Mouse (Mus musculus) kidney, postnatal 10 days (tissue): Measurements from ENCODE around the gene Gna14.

ENCODE experiments used
- DNase-seq: peaks from one replicate; pipeline ENCODE4 v3.0.0; 2021; ENCODE audit warnings: mixed read lengths

Gna14 gene

DNA sequence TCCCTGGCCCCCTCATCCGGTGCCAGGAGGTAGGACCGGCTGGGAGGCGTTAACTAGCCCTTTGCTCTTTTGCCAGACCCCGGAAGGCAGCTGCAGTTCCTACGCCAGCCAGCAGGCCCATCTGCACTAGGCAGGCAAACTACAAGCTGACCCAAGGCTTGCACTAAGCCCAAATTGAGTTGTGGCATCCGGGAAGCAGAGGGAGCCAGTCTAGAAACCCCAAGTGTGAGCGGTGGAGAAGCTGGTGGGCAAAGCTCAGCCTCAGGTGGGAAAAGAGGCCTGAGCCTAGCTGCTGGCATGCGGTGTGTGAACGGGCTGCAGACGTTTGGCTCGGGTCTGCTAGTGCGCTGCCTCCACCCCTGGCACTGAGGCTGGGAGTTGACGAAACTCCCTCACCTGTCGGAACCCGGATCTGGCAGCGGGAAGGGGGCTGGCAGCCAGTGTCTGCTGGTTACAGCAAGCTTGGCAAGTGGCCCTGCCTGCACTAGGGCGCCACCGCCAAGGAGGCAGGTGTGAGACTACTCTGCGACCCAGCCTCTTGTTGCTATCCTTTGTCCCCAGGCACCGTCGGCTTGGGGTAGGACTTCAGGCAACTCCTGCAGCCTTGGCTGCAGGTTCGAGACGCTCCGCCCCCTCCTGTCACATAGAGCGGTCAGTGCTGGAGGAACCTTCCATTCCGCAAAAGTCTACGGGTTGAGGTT lies at the start of gene Gna14:
Gene Gna14, plus strand, starts transcription at position 232 of the 701 bp plus-strand sequence.
- peak; percentile 88 for DNase-seq

DNA sequence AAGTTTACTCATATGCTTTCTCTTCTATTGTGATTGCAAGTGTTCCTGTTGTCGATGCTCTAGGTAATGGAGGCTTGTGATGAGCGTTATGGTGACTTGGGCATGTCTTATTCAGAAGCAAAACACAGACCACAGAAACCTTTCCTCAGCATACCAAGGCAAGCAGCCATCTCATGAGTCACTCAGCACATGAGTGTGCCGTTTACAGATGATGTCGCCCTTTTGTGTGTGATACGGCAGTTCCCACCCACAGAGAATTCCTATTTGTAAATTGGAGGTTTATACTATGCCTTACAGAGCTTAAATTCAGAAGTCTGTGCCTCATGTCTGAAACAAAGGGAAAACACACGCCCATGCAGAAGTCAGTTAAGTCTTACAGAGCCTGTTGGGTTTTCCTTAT lies 49.0 kb upstream of the Gna14 start:
- no peak for DNase-seq

DNA sequence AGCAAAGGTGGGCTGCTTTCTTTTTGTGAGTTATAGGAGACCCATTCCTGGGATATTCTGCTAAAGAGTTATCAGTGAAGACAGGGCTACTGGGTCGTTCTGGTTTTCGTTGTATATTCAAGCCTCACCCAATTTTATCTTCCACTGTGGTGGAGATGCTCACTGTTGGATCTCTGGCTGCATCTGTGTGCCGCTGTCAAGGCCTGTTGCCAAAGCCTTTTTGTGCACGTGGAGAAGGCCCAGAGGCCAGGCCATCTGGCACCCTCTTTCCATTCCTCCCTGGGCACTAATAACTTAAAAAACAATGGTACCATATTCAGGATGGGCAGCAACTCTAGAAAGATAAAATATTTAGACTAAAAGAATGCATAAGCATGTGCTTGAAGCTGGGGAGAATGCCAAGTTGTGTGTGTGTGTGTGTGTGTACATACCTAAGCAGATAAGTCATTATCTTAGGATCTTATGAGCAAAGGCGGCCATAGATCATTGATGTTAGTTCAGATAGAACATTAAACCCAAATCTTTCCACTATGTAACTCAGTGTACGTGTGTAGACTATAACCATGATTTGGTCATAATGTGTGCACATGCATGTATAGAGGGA lies 45.3 kb upstream of the Gna14 start:
- DNase-seq = no peak

DNA sequence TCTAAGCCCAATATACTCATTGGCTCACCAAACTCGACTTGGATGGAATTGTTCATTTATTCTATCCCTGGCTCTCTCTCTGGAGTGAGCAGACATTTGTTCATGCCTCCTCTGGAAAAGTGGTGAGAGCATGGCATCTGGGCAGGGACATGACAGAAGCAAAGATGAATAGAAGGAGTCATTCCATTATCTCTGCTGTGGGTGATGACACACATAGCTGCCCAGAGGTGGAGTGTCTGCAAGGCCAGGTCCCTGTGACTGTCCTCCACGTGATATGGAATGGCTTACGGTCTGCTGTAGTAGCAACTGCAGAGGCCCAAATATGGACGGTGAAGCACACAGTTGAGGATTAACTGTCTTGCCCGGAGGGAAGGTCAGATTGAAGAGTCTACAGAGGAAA lies 41.2 kb upstream of the Gna14 start:
- DNase-seq = no peak

DNA sequence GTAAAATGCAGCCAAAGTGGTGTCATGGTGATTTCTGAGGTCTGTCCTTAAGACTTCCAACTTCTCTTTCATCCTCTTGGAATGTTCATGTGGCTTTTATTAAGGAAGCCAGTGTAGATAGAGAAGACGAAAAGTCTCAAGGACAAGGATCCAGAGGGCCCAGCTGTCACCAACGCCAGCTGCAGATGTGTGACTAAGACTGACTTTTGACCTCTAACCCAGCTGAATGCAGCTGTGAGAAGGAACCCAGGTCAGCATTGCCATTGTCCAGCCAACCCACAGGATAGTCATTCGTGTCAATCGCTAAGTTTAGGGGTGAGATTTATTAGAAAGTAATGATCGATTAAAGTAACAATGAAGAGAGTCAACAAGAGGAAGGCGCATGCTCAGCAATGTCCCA lies 32.5 kb upstream of the Gna14 start:
- DNase-seq = peak; percentile 68

DNA sequence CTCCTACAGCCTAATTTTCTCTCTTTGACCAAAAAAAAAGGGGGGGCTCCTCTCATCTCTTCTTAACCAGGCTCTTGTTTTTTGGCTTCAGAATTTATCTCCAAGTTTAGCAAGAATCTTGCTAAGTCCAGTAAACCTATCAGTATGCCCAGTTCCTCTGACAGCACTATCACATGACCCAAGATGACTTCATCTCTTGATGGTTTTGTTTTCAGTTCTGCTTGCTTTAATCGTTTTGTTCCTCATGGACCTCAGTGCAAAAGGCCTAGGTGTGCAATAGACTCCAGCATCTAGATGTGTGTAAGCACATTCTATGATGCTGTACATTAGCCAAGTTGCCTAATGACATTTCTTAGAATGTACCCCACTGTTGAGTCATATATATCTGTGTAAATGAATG lies 27.8 kb upstream of the Gna14 start:
- DNase-seq = no peak

DNA sequence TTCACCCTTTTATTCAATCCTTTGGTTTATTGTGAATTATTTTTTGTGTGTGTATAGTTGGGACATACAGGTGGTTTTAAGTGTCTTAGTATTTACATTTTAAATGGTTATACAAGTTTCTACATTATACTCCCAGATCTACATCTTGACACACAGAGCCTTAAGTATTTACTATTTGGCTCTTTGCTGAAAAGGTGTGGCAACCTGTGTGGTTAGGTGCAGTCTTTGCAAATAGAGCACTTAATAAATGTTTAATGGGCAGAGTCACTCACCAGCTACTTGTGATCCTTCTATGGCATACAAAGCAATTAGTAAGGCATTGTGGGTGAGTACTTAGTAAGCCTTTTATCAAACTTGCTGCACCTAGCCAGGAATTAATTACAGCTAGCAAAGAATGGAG lies 24.3 kb upstream of the Gna14 start:
- no peak for DNase-seq

DNA sequence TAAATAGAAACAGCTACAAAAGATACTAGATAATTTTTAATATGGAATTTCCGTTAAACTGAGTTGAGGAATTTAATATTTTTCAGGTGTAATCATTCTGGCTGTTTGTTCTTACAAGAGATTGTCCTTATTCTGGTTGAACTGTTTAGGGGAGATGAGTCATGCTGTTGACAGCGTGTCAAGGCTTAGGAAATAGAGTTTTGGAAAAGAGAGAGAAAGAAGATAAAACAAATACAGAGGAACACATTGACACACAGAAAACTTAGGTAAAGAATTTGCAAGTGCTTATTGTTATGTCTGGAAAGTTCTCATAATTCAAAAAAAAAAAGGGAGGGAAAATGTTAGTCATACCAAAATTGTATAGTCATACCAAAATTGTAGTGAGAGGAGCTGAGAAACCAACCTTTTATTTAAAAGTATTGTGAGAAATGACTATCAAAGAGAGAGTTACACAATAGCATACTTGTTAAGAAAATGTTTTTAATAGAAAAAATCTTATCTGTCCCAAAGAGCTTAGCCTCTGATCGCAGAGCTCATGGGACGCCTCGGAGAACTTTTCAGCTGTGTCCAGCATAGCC lies 17.4 kb upstream of the Gna14 start:
- DNase-seq = no peak

DNA sequence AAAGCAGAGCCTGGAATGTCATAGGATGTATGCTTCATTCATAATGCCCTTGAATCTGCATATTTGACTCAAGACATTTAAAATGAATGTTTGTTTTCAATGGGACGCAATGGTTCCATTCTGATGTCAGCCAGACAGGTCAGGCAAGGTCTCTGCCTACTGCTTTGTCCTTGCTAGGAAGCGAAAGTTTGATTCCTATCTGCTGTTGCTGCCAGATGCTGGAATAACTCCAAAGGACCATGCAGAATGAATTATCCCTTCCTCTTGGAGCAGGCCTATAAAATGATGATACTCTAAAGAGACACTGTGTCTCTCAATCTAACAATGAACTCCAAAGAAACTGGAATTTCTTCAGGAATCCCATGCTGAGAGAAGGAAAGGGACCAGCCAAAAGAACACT lies 10.0 kb upstream of the Gna14 start:
- peak; percentile 33 for DNase-seq

DNA sequence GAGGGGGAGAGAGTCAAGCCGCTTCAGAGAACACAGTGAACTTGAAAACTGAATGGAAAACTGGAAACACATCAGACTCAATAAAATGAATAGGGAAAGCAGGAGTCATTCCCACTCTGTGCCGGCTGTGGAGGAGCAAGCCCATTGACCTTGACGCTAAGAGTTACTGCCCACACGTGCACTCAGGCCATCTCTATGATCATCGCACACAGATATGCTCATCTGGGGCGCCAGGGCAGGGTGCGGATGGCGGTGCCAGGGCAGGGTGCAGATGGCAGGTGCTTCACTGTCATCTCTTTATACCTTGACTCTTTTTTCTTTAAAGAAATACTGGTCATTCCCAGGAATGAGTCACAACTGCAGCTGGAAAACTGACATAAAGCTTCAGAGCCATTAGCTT lies 4.2 kb upstream of the Gna14 start:
- no peak for DNase-seq

DNA sequence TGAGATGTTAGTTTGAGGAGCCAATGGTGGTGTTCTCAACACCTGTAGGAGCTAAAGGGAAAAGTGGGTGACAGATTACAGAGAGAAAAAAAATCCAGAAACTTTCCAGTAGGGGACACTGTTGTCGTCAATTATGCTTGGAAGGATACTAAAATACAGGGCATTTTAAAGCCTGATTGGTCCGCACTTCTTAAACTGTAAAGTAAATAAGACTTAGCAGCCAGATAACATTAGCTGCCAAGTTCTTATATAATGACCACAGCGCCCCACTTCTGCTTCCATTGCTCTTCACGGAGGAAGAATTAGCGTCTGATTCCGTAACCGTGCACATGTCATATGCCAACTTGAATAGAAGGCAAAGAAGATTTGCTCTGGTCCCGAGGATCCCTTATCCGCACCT lies 683 bp upstream of the Gna14 start:
- peak; percentile 20 for DNase-seq

DNA sequence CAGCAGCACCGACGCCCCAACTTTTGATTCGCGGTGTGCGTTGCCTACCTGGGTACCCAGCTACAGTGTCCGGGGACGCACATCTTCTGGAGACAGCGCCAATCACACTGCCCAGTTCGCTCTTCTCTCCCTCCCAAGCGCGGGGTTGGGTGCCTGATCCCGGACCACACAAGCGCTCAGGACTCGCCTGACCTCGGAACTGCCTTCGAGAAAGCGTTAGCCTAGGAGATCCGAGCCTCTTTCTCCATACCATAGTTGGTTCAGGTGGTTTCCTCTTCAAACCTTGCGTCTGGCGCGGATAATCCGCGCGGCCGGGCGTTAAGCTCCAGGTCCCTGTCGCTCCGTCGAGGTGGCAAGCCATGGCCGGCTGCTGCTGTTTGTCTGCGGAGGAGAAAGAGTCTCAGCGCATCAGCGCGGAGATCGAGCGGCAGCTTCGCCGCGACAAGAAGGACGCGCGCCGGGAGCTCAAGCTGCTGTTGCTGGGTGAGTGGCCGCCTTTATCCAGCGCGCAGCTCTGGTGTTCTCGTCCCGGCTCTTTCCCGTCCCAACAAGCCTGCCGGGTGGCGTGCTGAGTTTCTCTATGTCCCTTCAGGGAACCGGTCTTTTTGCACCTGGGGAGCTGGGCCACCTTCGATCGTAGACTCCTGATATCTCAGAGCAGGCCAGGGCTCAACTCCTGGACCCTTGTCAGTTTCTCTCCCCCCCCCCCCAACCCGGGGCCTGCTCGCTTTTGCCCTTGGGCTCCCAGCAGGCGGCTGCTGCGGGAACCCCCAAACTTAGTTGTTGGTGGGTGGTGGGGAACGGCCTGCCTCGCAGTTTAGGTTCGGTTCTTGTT lies 990 bp downstream of the Gna14 start:
- DNase-seq = peak; percentile 62

DNA sequence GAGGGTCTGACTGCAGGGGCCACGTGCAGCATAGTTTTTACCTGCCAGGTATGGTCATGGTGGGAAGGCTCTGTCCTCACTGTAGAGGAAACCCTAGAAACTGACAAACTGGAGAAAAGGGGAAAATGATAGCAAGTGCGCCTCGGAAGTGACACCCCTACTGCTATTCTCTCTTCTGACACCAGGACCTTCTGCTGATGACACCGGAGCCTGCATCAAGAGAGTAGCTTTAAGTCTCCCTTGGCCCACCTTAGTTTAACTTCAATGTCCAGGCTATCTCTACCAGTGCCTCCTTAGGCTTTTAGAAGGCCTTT lies 1.6 kb downstream of the Gna14 start:
- no peak for DNase-seq

DNA sequence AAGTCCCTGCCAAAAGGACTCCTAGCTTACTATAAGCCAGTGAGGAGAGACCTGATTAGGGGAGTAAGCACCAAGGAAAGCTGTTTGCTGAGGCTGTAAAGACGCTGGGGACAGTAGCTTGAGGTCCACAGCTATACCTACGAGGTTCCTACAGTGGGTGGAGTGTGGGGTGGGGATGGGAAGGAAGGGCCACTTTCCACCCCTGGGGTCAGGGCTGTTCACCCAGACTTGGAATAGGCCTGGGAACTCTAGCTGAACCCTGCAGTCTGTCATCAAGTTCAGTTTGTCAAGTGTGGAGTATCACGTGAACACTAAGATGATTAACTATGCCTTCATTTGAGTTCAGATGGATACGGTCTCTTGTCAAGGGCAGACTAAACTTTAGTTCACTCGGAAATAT lies 2.3 kb downstream of the Gna14 start:
- DNase-seq = peak; percentile 19

DNA sequence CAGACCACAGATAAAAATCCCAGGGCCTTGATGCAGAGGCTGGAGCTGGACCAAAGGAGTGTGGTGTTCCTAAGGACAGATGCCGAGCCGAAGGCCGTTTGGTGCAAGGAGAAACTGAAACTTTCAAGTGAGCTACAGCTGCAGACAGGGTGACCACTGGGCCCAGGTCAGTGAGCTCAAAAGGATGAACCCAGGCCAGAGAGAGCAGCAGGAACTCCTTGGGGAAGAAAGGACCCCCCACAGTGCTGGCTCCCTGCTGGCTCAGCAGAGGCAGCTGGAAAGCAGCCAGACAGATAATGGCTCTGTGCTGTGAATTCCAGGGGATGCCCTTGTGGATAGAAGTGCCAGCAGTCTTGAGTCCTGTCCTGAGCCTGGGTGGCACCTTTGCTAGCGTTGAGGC lies 3.7 kb downstream of the Gna14 start:
- peak; percentile 77 for DNase-seq

DNA sequence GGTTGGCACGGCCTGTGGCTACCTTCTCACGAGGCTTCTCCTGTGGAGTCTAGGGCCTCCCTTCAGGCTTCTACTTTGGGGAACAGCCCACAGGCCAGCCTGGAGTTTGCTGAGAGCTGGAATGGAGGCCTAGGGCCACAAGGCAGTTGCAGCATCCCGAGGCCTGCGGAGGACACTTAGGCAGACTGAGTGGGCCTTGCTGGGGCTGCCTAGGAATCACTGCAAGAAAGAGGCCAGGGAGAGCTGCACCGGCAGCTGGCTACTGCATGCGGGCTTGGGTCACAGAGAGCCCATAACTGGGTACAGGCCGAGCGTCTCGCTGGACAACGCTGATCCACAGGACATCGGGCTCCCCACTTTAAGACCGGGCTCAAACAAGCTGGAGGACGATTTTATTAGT lies 4.3 kb downstream of the Gna14 start:
- DNase-seq = peak; percentile 58

DNA sequence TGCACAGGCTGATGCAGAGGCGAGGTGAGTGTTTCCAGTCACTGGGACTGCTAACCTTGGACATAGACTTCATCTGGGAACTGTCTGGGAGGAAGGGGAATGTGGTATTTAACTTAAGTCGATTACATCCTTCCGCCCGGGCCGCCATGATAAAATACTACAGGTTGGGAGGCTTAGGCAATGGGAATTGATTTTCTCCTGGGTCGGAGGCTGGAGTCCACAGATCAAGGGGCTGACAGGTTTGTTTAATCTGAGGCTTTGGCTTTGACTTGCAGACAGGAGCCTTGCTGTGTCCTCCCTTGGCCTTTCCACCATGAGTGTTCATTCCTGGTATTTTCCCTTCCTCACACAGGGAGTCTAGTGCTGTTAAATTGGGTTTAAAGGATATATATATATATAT lies 5.8 kb downstream of the Gna14 start:
- DNase-seq = no peak

DNA sequence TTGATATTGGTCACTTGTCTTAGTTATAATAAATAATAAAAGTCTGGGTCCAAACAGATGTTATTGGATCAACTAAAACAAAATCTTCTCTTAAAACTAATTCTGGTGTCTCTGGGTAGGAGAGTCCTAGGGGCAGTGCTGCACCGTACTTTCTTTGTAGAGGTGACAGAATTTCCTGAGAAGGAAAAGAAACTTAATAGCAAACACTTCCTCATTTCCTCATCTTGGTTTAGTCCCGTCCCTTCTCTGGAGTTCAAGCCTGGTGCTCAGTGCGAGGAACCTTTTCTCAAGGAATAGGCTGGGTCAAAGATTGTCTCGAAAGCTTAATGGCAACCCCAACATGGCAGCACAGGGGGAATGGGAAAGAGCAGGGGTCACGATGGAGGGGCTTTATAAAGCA lies 7.8 kb downstream of the Gna14 start:
- DNase-seq = no peak

DNA sequence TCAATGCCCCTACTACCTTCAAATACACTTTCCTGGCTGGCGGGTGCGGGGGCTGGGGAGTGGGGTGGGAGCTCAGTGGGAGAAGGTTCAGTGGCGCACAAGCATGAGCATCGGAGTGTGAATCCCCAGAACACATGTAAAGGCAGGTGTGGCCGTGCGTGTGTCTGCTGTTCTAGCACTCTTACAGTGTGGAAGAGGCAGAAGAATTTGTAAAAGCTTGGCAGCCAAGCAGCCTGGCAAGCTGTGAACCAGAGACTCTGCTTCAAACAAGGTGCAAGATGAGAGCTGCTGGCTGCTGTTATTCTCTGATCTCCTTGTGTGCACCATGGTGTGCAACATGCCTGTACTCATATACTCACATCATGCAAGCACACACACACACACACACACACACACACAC lies 11.1 kb downstream of the Gna14 start:
- DNase-seq = no peak

DNA sequence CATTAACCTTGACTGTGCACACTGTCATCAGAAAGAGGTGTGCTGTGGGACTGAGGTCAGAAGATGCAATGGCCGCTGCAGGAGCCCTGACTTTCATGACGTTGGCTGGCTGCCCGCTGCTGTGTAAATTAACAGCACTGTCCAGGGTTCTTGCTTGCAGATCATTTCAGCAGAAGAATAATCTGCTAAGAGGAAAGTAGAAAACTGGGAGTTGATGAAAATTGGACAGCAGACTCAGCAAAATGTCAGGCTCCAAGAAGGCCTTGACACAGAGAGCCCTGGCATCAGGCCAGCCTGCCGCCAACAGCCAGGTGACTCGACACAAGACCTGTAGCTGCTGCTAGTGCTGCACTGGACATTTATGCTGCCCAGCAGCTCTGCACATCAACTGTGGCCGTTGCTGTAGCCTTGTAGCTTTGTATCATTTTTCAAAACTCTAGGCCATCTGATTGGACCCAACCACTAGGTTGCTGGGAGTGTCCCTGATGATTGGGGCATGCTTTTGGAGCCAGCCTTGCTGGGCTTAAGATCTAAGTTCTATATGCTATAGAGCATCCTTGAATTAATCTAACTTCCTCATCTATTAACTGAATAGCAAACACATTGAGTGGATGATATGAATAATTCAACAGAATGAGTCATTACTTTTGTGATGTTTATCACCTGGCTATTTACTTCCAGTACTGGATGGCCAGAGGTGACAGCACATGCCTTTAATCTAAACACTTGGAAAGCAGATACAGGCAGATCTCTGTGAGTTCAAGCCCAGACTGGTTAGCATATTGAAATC lies 12.5 kb downstream of the Gna14 start:
- DNase-seq = peak; percentile 74

DNA sequence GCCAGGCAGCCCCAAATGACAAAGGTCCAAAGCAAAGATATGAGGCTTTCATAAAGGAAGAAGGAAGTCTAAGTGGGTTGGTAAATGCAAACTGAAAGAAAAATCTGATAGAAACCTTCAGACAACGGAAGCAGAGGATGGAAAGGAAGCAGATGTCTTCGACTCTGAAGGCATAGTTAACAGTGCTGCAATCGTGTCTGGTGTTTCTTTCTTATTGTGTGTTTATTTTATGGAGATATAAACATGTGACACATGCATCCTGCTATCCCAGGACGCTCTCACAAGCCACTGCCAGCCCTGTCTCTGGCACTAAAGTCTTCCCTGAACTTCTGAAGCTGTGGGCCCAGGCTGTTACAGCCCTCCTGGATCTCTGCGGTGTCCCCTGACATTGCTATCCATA lies 13.2 kb downstream of the Gna14 start:
- DNase-seq = no peak

DNA sequence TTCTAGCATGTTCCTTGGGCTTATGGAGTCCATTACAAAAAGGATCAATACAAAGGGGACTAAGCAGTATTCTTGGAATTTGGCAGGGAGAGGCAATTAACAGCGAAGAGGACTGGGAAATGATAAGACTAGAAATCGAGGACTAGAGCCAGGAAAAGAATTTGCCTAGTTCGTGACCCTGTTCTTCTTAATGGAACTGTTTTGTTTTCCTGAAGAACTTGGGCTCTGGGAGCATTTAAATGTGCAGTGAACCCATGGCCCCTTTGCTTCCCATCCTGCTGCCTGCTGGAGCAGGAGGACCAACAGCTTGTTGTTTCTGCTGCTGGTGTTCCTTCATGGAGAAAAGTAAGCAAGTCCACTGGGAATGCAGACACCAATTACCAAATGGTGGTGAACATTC lies 15.3 kb downstream of the Gna14 start:
- peak; percentile 38 for DNase-seq

DNA sequence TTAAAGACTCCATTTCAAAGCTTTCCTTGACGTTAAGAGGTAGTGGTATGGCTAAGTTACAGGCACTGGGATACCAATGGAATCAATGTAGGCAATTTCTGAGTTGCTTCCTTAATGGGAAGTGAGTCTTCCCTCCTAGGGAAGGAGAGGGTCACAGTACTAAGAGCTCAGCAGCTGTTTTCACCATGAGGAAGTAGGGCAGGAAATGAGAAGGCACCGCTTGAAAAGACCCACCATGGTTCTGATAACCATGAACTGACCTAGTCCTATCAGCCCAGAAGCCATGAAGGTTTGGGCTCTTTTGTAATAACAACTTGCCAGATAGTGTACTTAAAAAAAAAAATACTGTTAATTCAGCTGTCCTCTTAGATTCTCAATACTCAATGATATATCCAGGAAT lies 20.6 kb downstream of the Gna14 start:
- DNase-seq = no peak
